Mouse (Mus musculus): Measurements from ENCODE around the gene Pkd1l3. TPM values are rescaled to one million over a fixed set of nuclear protein-coding genes. Genes with fewer than 3 reads are reported as not detected.

The Pkd1l3 gene
- polyA plus RNA-seq, 1 experiment from 2014 or later: 0.03 TPM

DNA sequence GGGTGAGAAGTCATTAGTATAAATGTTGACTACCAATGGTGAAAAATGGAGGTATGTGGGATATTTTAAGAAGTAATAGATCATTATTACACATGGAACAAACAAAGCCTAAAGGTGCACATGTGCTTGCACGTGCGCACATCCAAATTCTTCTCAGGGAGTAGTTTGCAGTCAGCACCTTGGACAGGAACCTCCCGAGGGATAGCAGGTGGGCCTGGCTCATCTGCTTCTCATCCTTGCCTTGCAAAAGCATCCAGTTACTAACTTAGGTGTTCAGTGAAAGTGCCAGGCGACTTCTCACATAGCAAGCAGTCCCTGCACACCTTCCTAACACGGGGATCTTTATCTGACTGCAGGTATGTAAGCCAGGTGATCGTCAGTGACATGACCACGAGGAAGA, 26.1 kb downstream of the Pkd1l3 start:
- Histone ChIP-seq H3K4me3 (no peak overlapping the region), H3K36me3 (replicated peaks) (no peaks in the 10 kb centered on the region), H3K4me2 (no peak overlapping the region), H3K27me3 (replicated peaks) (no peaks in the 10 kb centered on the region), H3K9ac (no peak overlapping the region), H3K9me3 (no peaks in the 10 kb centered on the region), H3K27ac (no peak overlapping the region), H3K4me1 (no peaks in the 10 kb centered on the region)
- WGBS: 71% methylated on average over 7 of the region's 7 CpGs
- no peak for ATAC-seq (replicated peaks)

DNA sequence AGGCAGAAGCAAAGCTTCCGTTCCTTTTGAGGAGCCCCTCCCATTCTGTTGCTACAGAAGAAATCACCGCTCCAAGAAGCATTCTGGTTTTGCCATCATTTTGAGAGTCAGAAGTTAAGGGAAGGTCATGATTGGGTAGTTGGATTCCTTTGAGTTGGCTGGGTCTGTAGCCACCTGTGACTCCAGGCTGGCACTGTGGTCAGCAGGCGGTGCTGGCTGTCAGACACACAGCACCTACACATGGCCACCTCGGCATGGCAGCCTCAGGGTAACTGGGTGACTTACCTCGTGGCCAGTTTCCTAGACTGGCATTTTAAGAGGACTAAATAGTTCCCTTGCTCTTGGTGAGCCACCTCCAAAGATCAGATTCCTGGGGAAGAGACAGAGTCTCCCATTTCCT, 26.9 kb downstream of the Pkd1l3 start:
- no peaks in the 10 kb centered on the region for H3K4me1 ChIP-seq
- no peaks in the 10 kb centered on the region for H3K27me3 ChIP-seq (replicated peaks)
- H3K9me3 ChIP-seq: no peaks in the 10 kb centered on the region
- H3K9ac ChIP-seq: no peak overlapping the region
- H3K36me3 ChIP-seq (replicated peaks): no peaks in the 10 kb centered on the region
- 86% methylated on average over 5 of the region's 5 CpGs for WGBS
- H3K27ac ChIP-seq: no peak overlapping the region
- no peak overlapping the region for H3K4me2 ChIP-seq
- ATAC-seq (replicated peaks): no peak
- no peak overlapping the region for H3K4me3 ChIP-seq

DNA sequence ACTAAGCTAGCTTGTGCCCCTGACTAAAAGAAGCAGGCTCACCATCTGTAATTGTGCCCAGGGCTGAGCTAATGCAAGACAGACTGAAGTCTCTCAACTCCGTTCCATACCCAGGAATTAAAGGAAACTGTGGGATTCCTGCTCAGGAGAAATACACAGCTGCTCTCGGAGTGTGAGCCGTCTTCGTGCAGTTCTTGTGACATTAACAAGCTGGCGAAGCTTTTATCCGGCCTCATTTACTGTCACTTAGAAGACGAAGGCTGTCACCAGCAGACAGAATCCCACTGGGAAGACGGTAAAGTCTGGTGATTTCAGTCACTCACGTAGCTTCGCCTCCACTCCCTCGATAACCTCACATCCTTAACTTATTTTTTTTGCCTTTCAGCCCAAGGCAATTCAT, 33.0 kb downstream of the Pkd1l3 start:
- Histone ChIP-seq H3K4me3 (no peak overlapping the region), H3K4me1 (no peaks in the 10 kb centered on the region), H3K36me3 (replicated peaks) (no peaks in the 10 kb centered on the region), H3K9ac (no peak overlapping the region), H3K4me2 (no peak overlapping the region), H3K27me3 (replicated peaks) (no peaks in the 10 kb centered on the region), H3K9me3 (no peaks in the 10 kb centered on the region), H3K27ac (no peak overlapping the region)
- ATAC-seq (replicated peaks): no peak
- 77% methylated on average over 11 of the region's 11 CpGs for WGBS

DNA sequence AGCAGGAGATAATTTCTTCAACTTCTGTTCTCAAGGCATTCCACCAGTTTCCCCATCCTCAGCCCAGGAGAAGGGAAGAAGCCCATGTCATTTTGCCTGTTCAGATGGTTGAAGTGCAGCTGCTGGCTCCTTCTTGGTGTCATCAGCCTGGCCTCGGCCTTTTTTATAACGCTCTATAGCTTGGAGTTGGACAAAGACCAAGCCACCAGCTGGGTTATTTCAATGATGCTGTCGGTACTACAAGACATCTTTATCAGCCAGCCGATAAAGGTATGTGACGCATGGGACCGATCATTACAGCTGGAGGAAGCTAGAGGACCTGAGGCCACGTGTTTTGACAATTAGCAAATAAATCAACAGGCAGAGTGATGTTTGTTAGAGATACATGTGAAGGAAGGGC, 34.2 kb downstream of the Pkd1l3 start:
- Histone ChIP-seq H3K27ac (no peak overlapping the region), H3K9me3 (no peaks in the 10 kb centered on the region), H3K36me3 (replicated peaks) (no peaks in the 10 kb centered on the region), H3K27me3 (replicated peaks) (no peaks in the 10 kb centered on the region), H3K4me2 (no peak overlapping the region), H3K4me3 (no peak overlapping the region), H3K4me1 (no peaks in the 10 kb centered on the region), H3K9ac (no peak overlapping the region)
- ATAC-seq (replicated peaks): no peak
- WGBS: 66% methylated on average over 7 of the region's 7 CpGs

DNA sequence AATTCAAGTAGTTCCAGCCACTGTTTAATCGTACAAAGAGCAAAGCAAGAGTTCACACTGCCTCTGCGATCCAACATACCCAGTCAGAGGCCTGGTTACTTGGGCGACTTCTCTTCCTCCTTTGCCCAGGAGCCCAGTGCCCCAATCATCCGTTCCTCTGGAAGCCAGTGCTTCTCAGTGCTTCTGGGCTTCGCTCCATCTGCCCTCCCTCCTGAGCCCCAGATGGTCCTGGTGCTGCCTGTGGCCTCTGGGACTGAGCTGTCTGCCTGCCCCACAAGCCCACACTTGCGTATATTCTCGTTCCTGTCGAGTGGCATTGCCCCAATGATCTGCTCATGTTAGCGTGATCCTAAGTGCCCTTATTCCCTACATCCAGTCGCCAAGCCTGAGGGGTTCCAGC, 36.5 kb downstream of the Pkd1l3 start:
- H3K27ac ChIP-seq: no peak overlapping the region
- no peaks in the 10 kb centered on the region for H3K4me1 ChIP-seq
- H3K27me3 ChIP-seq (replicated peaks): no peaks in the 10 kb centered on the region
- H3K9ac ChIP-seq: no peak overlapping the region
- H3K4me3 ChIP-seq: no peak overlapping the region
- ATAC-seq (replicated peaks): no peak
- WGBS: 80% methylated on average over 10 of the region's 10 CpGs
- no peaks in the 10 kb centered on the region for H3K9me3 ChIP-seq
- H3K36me3 ChIP-seq (replicated peaks): no peaks in the 10 kb centered on the region
- no peak overlapping the region for H3K4me2 ChIP-seq

DNA sequence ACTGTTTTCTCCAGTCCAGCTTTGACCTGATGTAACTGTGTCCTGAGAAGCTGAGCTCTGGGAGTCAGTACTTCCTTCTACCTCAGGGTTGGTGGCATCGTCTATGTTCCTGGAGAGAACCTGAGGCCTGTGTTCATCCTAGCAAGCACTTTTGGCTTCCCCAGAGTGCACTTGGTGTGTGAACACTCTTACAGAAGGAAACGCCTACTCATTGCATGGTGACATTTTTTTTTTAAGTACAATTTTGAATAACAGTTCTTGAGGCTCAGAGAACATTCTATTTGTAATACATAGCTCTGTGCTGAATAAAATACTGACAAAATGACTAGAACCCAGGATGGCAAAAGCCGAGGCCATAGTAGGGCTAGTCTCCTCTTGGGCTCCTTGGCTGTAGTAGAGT, 42.5 kb downstream of the Pkd1l3 start:
- no peak overlapping the region for H3K9ac ChIP-seq
- H3K9me3 ChIP-seq: no peaks in the 10 kb centered on the region
- no peak for ATAC-seq (replicated peaks)
- no peaks in the 10 kb centered on the region for H3K27me3 ChIP-seq (replicated peaks)
- H3K4me1 ChIP-seq: no peaks in the 10 kb centered on the region
- WGBS: 87% methylated on average over 3 of the region's 3 CpGs
- no peaks in the 10 kb centered on the region for H3K36me3 ChIP-seq (replicated peaks)
- H3K27ac ChIP-seq: no peak overlapping the region
- no peak overlapping the region for H3K4me3 ChIP-seq
- no peak overlapping the region for H3K4me2 ChIP-seq

DNA sequence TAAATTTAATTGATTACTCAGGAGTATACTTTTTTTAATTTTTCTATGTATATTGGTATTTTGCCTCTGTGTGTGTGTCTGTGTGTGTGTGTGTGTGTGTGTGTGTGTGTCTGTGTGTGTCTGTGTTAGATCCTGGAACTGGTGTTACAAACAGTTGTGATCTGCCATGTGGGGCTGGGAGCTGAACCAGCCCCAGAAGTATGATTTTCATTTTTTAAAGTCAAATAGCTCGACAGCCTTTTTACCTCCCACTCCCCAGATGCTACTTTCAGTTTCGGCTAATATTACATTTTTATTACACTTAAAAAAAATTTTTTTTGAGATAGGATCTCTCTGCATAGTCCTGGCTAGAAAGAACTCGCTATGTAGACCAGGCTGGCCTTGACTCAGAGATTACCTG, 48.0 kb downstream of the Pkd1l3 start:
- Histone ChIP-seq H3K9ac (no peak overlapping the region), H3K9me3 (no peaks in the 10 kb centered on the region), H3K36me3 (replicated peaks) (no peaks in the 10 kb centered on the region; the same call in 1 of the 2 replicates), H3K27ac (no peak overlapping the region), H3K4me3 (no peak overlapping the region), H3K4me1 (no peaks in the 10 kb centered on the region), H3K4me2 (no peak overlapping the region), H3K27me3 (replicated peaks) (no peaks in the 10 kb centered on the region)
- no peak for ATAC-seq (replicated peaks)
- 91% methylated on average over 3 of the region's 3 CpGs for WGBS

DNA sequence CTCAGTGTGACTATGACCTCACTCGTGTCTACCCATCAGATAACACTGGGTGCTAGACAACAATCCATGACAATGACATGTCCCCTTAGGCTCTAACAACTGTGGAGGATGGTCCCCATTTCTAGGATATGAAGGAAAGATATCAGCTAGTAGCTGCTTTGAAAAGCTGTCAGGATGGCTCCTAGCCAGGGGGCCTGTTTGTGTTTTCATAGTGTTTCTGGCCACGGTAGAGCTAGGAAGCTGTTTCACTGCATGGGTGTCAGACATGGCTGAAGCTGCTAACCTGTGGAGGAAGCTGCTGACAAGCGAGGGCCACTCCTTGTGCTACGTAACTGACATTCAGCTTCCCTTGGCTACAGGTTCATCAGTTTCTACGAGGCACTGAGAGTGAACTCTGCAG, 52.3 kb downstream of the Pkd1l3 start:
- H3K27me3 ChIP-seq (replicated peaks): no peaks in the 10 kb centered on the region
- no peak overlapping the region for H3K4me2 ChIP-seq
- ATAC-seq (replicated peaks): no peak
- H3K4me3 ChIP-seq: no peak overlapping the region
- WGBS: 88% methylated on average over 5 of the region's 5 CpGs
- peaks cover 15% of the 10 kb centered on the region for H3K36me3 ChIP-seq (replicated peaks)
- H3K4me1 ChIP-seq: no peaks in the 10 kb centered on the region
- H3K27ac ChIP-seq: no peak overlapping the region
- no peak overlapping the region for H3K9ac ChIP-seq
- H3K9me3 ChIP-seq: no peaks in the 10 kb centered on the region

DNA sequence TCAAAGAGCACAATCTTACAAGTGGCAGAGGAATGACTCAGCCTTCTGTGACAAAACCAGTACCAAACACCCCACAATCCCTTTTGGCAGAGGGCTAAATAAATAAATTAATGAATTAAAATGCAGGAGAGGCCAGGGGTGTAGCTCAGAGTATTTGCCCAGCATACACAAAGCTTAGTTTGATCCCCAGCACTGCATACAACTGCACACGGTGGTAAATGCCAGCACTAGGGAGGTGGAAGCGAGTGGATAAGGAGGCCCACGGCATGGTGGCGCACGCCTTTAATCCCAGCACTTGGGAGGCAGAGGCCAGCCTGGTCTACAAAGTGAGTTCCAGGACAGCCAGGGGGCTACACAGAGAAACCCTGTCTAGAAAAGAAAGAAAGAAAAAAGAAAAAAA, 58.3 kb downstream of the Pkd1l3 start:
- Histone ChIP-seq H3K4me2 (no peak overlapping the region), H3K4me1 (no peaks in the 10 kb centered on the region), H3K27ac (no peak overlapping the region), H3K4me3 (no peak overlapping the region), H3K9me3 (no peaks in the 10 kb centered on the region), H3K27me3 (replicated peaks) (no peaks in the 10 kb centered on the region), H3K36me3 (replicated peaks) (peaks cover 71% of the 10 kb centered on the region), H3K9ac (no peak overlapping the region)
- WGBS: 90% methylated on average over 5 of the region's 5 CpGs
- ATAC-seq (replicated peaks): no peak

DNA sequence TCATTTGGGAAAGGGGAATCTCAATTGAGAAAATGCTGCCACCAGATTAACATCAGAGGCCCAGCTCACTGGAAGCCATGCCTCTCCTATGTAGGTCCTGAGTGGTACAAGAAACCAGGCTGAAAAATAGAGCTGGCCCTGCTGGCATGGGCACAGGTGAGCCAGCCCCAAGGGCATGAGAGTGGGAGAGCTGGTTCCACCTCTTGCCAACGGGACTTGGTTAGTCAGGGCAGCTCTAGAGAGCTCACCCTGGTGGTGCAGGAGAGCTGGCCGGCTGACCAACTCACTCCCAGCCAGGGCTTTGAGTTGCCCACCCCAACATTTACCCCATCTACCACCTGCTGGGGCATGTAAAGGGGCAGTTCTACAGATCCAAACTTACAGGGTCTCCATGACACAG, 59.3 kb downstream of the Pkd1l3 start:
- 100% methylated on average over 2 of the region's 2 CpGs for WGBS
- Histone ChIP-seq H3K9me3 (no peaks in the 10 kb centered on the region), H3K4me2 (no peak overlapping the region), H3K36me3 (replicated peaks) (peaks cover 78% of the 10 kb centered on the region), H3K27me3 (replicated peaks) (no peaks in the 10 kb centered on the region), H3K4me1 (no peaks in the 10 kb centered on the region), H3K4me3 (no peak overlapping the region), H3K9ac (no peak overlapping the region), H3K27ac (no peak overlapping the region)
- ATAC-seq (replicated peaks): no peak

DNA sequence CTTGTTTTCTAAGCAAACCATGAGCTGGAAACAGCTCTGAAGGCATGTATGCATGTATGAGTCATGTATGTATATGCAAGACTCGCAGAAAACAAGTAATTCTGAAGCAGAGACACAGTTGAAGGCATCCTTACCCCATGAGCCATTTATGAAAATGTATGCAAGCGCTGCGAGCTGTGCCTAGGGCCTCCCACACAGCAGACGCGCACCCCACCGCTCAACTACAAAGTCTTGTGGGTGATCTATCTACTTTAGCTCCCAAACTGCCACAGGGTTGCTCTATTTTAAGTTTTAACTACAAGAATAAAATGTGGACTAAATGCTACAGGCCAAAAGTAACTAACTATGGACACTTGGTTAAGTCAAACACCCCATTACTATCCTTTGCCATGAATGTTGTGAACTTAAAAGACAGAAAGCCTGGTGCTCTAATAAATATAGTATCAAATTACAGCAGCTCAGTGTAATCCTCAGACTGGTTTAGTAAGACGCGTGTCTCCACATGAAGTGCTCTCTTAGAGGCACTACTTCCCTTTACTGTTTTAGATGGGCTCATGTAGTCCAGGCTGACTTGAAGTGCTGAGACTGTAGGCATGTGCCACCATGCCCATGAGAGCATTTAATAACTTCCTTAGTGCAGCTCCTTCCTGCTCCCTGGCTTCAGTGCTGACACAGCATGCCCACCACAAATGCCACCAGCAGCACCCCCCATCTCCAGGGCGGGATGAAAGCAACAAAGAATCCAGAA, 61.8 kb downstream of the Pkd1l3 start:
- Histone ChIP-seq H3K9me3 (no peaks in the 10 kb centered on the region), H3K27me3 (replicated peaks) (no peaks in the 10 kb centered on the region), H3K4me1 (no peaks in the 10 kb centered on the region), H3K4me3 (no peak overlapping the region), H3K9ac (no peak overlapping the region), H3K27ac (no peak overlapping the region), H3K4me2 (no peak overlapping the region), H3K36me3 (replicated peaks) (peaks cover 88% of the 10 kb centered on the region)
- no peak for ATAC-seq (replicated peaks)
- WGBS: 94% methylated on average over 9 of the region's 9 CpGs

DNA sequence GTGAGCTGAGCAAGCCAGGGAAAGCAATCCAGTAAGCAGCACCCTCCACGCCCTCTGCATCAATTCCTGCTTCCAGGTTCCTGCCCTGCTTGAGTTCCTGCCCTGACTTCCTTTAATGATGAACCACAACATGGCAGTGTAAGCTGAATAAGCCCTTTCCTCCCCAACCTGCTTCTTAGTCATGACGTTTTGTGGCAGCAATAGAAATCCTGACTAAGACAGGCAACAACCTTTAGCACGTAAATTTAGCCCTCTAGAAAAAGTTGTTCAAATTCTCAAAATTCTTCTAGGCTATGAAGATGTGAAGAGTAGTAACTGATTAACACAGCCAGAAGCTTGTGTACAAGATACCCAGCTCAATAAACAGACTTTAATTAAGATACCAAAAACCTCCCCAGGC, 67.2 kb downstream of the Pkd1l3 start:
- Histone ChIP-seq H3K4me3 (no peak overlapping the region), H3K27me3 (replicated peaks) (no peaks in the 10 kb centered on the region), H3K9me3 (no peaks in the 10 kb centered on the region), H3K4me1 (0 out of 2 replicates have a peak, but pooled peaks cover 5% of the 10 kb centered on the region), H3K27ac (no peak overlapping the region), H3K9ac (no peak overlapping the region), H3K36me3 (replicated peaks) (peaks cover 52% of the 10 kb centered on the region), H3K4me2 (no peak overlapping the region)
- 84% methylated on average over 3 of the region's 3 CpGs for WGBS
- no peak for ATAC-seq (replicated peaks)

DNA sequence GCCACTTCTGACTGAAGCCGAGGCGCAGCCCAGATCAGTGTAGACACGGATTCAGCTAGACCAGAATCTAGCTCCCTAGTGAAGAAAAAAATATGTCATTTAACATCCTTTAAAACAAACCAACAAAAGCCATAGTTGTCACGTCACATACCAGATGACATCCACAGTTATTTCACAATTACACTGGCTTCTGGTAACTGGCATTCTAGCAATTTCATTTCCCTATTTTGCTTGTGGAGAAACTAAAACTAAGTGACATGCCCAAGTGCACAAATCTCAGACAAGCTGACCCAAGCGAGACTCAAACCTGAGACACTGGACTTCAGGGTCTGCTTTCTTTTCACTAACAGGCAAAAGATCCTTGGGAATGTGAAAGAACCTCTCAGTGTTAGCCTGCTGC, 67.8 kb downstream of the Pkd1l3 start:
- Histone ChIP-seq H3K9me3 (no peaks in the 10 kb centered on the region), H3K9ac (no peak overlapping the region), H3K27ac (no peak overlapping the region), H3K4me2 (no peak overlapping the region), H3K27me3 (replicated peaks) (no peaks in the 10 kb centered on the region), H3K4me3 (no peak overlapping the region), H3K36me3 (replicated peaks) (peaks cover 48% of the 10 kb centered on the region), H3K4me1 (0 out of 2 replicates have a peak, but pooled peaks cover 5% of the 10 kb centered on the region)
- ATAC-seq (replicated peaks): no peak
- WGBS: 94% methylated on average over 5 of the region's 5 CpGs

Measured in midbrain, embryonic 15.5 days (tissue).